ENCODE assay signal across 8 mouse cellular contexts in genomic region chr10:95004065-95004763, GRCm38 (mm10). TPM values are rescaled to one million over a fixed set of nuclear protein-coding genes. Genes with fewer than 3 reads are reported as not detected.
DNase-seq lines count a peak whose midpoint lies in the region; ATAC-seq and TF ChIP-seq lines count a peak whose summit lies in the region.
"Had no signal": no experiment of that assay in that cellular context is flagged by ENCODE, and none has a peak within 500 bp of the region (broad histone marks: within the 10 kb centered on the region; RNA-seq: fewer than 3 reads in every experiment).

No protein-coding gene starts in this region.

- H3K4me1 ChIP-seq in liver, adult 2 months (ENCODE audit: control insufficient read depth, insufficient read depth, low read length), result no peaks in the 10 kb centered on the region
- H3K4me1 ChIP-seq in liver, embryonic 11.5 days (replicated peaks; ENCODE audit: control insufficient read depth, insufficient read depth, low read length), result no peaks in the 10 kb centered on the region
- H3K4me1 ChIP-seq in kidney, embryonic 15.5 days, result peaks cover 10% of the 10 kb centered on the region; the same call in 1 of the 2 replicates
- H3K4me1 ChIP-seq in stomach, embryonic 16.5 days (ENCODE audit: control insufficient read depth, insufficient read depth, low read length), result no peaks in the 10 kb centered on the region

- H3K9me3 ChIP-seq in liver, embryonic 11.5 days (ENCODE audit: control insufficient read depth, low read length), result no peaks in the 10 kb centered on the region
- H3K9me3 ChIP-seq in kidney, embryonic 15.5 days (replicated peaks), result no peaks in the 10 kb centered on the region
- no peaks in the 10 kb centered on the region for H3K9me3 ChIP-seq in stomach, embryonic 16.5 days (replicated peaks; ENCODE audit: control insufficient read depth, low read length)

- H3K27ac ChIP-seq in liver, adult 2 months (replicated peaks; ENCODE audit: insufficient read depth, low read depth, low read length), result no peak overlapping the region
- H3K27ac ChIP-seq in liver, embryonic 11.5 days (ENCODE audit: low read depth, low read length), result no peak overlapping the region
- peak overlapping the region; percentile 64; the same call in 1 of the 2 replicates for H3K27ac ChIP-seq in kidney, embryonic 15.5 days
- H3K27ac ChIP-seq in stomach, embryonic 16.5 days (ENCODE audit: low read length), result peak overlapping the region; percentile 82

- ATAC-seq in liver, embryonic 11.5 days (replicated peaks; ENCODE audit: low FRiP score), result no peak
- ATAC-seq in kidney, embryonic 15.5 days (replicated peaks; ENCODE audit: low FRiP score), result no peak
- ATAC-seq in stomach, embryonic 16.5 days (ENCODE audit: insufficient read depth, low FRiP score), result peak; percentile 85; the same call in 1 of the 2 replicates

- no peak overlapping the region for H3K9ac ChIP-seq in liver, adult 2 months (ENCODE audit: low read depth, low read length)
- no peak overlapping the region for H3K9ac ChIP-seq in liver, embryonic 11.5 days (ENCODE audit: low read depth, low read length)
- H3K9ac ChIP-seq in kidney, embryonic 15.5 days, result no peak overlapping the region
- H3K9ac ChIP-seq in stomach, embryonic 16.5 days (ENCODE audit: low read length), result no peak overlapping the region

- H3K4me3 ChIP-seq in liver, adult 2 months (ENCODE audit: insufficient read depth, low read depth, low read length), result no peak overlapping the region
- H3K4me3 ChIP-seq in liver, embryonic 11.5 days (ENCODE audit: low read depth, low read length), result no peak overlapping the region
- no peak overlapping the region for H3K4me3 ChIP-seq in kidney, embryonic 15.5 days (replicated peaks)
- no peak overlapping the region for H3K4me3 ChIP-seq in stomach, embryonic 16.5 days (replicated peaks; ENCODE audit: low read length)

- H3K4me2 ChIP-seq in liver, embryonic 11.5 days, result no peak overlapping the region
- H3K4me2 ChIP-seq in kidney, embryonic 15.5 days, result no peak overlapping the region
- H3K4me2 ChIP-seq in stomach, embryonic 16.5 days (ENCODE audit: low read depth, low read length), result no peak overlapping the region

- WGBS in liver, adult 2 months, result 80% methylated on average over 9 of the region's 9 CpGs
- 77% methylated on average over 9 of the region's 9 CpGs for WGBS in liver, embryonic 11.5 days
- 71% methylated on average over 9 of the region's 9 CpGs for WGBS in kidney, embryonic 15.5 days
- WGBS in stomach, embryonic 16.5 days, result 59% methylated on average over 9 of the region's 9 CpGs

- peak; percentile 24 for DNase-seq in liver, adult 2 months (ENCODE audit: extremely low read depth, low read depth, low spot score)
- DNase-seq in liver, embryonic 11.5 days (ENCODE audit: low spot score), result no peak
- peak; percentile 29 for DNase-seq in gastrocnemius, postnatal 10 days
- DNase-seq in left cerebral cortex, adult 8-10 months (ENCODE audit: low spot score in 2 of 2), result no peak
- no peak for DNase-seq in liver
- DNase-seq: cerebellum, postnatal 25 days had no signal

- H3K79me2 ChIP-seq in liver, adult 2 months (ENCODE audit: control insufficient read depth, insufficient read depth, low read length), result no peaks in the 10 kb centered on the region

- no peaks in the 10 kb centered on the region for H3K36me3 ChIP-seq in liver, adult 2 months (ENCODE audit: control insufficient read depth, insufficient read depth, low read length)
- no peaks in the 10 kb centered on the region for H3K36me3 ChIP-seq in liver, embryonic 11.5 days (ENCODE audit: control insufficient read depth, insufficient read depth, low read length)
- no peaks in the 10 kb centered on the region for H3K36me3 ChIP-seq in kidney, embryonic 15.5 days
- no peaks in the 10 kb centered on the region for H3K36me3 ChIP-seq in stomach, embryonic 16.5 days (ENCODE audit: control insufficient read depth, insufficient read depth, low read length)

- no peak for TF ChIP-seq POLR2A in liver, adult 2 months (IDR thresholded peaks at IDR 0.05; ENCODE audit: extremely low read depth, insufficient read depth, low read length)

- no peaks in the 10 kb centered on the region for H3K27me3 ChIP-seq in liver, adult 2 months (ENCODE audit: control insufficient read depth, insufficient read depth, low read length)
- H3K27me3 ChIP-seq in liver, embryonic 11.5 days (replicated peaks; ENCODE audit: control insufficient read depth, insufficient read depth, low read length), result no peaks in the 10 kb centered on the region
- no peaks in the 10 kb centered on the region for H3K27me3 ChIP-seq in kidney, embryonic 15.5 days
- no peaks in the 10 kb centered on the region for H3K27me3 ChIP-seq in stomach, embryonic 16.5 days (ENCODE audit: control insufficient read depth, insufficient read depth, low read length)

- no peak for TF ChIP-seq CTCF in liver, adult 2 months (IDR thresholded peaks at IDR 0.05; ENCODE audit: low read depth, low read length)

RNA-seq across cellular contexts. Expression of gene Plxnc1, which starts 59.6 kb away (rescaled TPM):
- total RNA-seq in liver, adult 2 months (2014; rRNA removed), result 11.6 and 13.9 TPM in 2 replicates
- polyA plus RNA-seq in liver, adult 2 months (2012; rRNA removed), result 2.6 and 2.7 TPM in 2 replicates
- 5.3 and 6.0 TPM in 2 replicates for polyA plus RNA-seq in liver, embryonic 11.5 days (2014; fragmentation: Nextera tagmentation; extraction: Ambion mirVana)
- 1 to 10 TPM; 2.9 to 3.9 TPM for total RNA-seq in gastrocnemius, postnatal 10 days (2021)
- polyA plus RNA-seq in kidney, embryonic 15.5 days (2015; fragmentation: Nextera tagmentation; extraction: Ambion mirVana), result 1.8 TPM in 2 replicates
- polyA plus RNA-seq in stomach, embryonic 16.5 days (2015; fragmentation: Nextera tagmentation; extraction: Ambion mirVana), result 1.2 and 1.9 TPM in 2 replicates
- 10 to 100 TPM; 32.6 to 44.3 (median 38.4) TPM for total RNA-seq in left cerebral cortex, adult 8-10 months (2022)

Comparison
In these comparisons a context has a peak if more than half of its experiments do, and no peak if none do; other contexts are left out.
1. DNase-seq: peak in liver, adult 2 months (single experiment) and gastrocnemius, postnatal 10 days (single experiment); none in liver, embryonic 11.5 days (single experiment), left cerebral cortex, adult 8-10 months (0 of 2) and liver (single experiment).
2. H3K27ac ChIP-seq: peak in kidney, embryonic 15.5 days (single experiment) and stomach, embryonic 16.5 days (single experiment); none in liver, adult 2 months (single experiment) and liver, embryonic 11.5 days (single experiment).